Mouse (Mus musculus): ENCODE measurements around the gene Cct7.
"Not testable (repeated sequence)": the region's sequence is repeated elsewhere in the genome, so short reads cannot be mapped to it uniquely, and the experiment has no call there.

Cct7 gene

DNA sequence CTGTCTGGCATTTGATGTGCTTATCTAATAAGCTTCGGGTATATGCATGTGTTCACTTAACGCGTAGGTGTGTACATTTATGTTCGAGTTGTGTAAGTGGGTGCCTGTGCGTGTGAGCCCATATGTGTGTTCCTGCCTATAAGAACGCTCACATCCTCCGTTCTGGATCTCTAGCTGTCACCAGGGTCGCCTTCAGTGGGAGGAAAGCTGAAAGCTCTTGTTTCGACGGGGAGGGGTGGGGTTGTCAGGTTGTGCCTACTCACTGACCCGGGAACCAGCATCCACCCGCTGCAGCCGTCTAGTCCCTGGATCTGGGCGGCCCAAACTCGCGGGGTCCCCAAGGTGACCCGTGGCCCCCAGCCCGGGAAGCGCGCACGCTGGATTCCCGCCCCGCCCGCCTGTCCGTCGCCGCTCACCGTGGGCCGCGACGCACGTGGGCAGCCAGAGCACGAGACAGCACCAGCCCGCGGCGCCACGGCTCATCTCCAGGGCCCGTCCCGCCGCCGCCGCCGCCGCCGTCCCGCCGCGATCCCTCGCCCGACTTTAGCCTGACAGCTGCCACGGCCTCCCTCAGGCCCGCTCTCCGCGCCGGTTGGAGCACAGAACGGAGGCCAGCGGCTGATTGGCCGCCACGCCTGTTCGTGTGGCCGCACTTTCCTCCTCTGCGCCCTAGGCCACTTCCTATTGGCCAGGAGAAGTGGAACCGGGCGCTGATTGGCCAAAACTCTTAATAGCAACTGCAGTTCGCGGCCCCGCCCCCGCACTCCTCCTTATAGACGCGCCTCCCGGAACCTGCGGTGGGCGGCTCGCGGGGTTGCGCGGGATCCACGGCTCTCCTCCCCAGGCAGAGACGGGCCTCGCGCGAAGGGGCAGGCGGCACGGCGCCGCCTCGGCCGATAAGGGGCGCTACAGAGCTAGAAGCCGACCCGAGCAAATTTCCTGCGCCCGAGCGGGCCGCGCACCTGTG is at the start of gene Cct7:
Gene Cct7 (plus strand): TSS at position 818 of the 967 bp plus-strand sequence.
- DNase-seq (ENCODE audit: low read depth): peak; percentile 99

DNA sequence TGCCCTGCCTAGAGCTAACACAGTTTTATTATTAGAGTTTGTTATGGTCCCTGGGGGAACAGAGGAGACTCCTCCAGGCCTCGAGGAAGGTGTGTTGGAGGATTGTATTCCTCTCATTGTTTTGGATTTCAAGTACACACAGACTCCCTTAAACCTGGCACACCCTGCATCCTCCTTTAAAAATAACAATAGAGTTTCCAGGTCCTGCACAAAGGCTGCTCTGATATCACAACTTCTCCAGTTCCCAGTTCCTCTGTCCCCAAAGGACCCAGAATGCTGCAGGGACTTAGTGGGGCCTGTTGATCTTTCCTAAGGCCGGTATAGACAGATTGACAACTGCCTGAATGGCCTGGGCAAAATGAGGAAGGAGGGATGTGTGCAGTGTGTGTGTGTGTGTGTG is 48.7 kb upstream of the Cct7 start:
- DNase-seq (ENCODE audit: low read depth): peak; percentile 26

DNA sequence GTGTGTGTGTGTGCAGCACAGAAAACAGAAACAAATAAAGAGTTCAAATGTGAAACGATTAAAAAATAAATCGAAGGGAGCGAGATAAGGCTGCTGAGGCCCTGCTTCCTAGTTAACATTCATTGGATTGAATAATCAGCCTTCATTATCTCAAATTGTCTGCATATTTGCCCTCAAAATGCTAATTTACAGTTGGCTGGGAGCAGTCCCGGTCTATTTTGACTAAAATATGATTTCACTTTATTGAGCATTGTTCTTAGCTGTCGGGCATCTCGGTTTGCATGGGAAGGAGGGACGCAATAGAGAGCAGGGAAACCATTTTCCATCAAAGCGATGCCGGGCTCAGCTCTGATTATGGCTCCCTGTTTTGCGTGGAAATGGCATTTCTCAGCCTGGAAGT is 48.3 kb upstream of the Cct7 start:
- no peak for DNase-seq (ENCODE audit: low read depth)

DNA sequence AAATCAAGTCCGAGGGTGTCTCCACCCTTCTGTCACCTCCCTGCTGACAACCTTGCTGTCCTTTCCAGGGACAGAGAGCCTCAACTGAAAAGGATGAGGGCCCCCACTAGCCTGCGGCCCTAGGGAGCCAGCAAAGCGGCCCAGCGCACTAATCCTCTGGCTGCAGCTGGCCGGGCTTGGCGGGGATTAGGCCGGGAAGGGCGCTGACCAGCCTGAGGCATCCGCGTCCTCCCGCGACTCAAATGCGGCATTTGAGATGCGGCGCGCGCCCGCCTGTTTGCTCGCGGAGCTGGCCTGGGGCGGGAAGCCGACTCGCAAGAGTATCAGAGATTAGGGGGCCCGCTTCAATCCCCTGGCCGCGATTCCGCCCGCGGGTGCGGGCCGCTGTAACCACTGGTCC is 42.3 kb upstream of the Cct7 start:
- DNase-seq (ENCODE audit: low read depth): no peak

DNA sequence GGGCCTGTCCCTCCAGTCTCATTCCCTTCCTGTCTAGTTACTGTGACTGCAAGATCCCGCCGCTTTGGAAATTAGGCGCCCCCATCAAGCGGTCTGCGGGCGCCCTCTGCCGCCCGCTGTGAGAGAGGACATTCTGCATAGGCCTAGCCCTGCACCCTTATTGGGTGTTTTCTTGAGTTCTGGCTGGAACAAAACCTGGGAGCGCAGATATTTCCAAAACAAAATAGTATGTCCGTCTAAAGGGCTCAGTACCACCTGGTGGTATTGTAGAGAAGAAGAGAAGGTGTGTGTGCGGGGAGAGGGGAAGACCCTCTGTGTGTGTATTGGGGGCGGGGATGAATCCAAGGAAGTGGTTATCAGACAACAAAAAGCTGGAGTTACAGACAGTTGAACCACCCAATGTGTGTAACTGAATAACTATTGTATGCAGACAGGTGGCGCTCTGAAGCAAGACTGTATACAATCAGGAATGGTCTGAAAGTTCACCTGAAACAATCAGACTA is 40.5 kb upstream of the Cct7 start:
- DNase-seq (ENCODE audit: low read depth): peak; percentile 88

DNA sequence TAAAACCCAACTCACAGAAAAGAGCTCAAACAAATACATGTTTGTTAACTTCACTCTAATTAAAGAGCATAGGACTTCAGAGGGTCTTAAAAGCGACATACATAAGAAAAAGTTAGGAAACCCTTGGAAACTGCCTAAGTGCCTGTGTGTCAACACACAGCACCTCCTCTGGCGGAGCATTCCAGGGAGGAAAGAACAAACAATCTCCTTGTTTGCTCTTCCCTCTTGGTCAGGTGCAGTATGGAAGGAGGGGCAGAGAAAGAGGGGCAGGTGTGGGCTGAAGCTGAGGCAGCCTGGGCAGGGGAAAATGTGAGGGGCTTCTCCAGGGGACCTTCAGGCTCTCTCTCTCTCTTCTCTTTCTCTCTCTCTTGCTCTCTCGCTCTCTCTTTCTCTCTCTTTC is 35.5 kb upstream of the Cct7 start:
- DNase-seq (ENCODE audit: low read depth): no peak

DNA sequence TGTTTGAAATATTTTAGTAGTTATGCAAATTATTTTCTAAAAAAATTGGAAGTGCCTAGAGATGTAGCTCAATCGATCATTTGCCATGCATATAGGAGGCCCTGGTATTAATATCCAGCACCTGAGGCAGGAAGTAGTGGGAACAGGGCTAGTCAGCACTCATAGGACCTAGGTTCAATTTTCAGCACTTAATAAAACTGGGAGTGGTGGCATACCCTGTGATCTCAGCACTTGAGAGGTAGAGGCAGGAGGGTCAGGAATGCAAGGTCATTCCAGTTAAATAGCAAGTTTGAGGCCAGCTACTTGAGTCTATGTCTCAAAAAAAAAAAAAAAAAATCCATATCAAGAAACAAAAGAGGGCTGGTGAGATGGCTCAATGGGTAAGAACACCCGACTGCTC is 32.2 kb upstream of the Cct7 start:
- no peak for DNase-seq (ENCODE audit: low read depth)

DNA sequence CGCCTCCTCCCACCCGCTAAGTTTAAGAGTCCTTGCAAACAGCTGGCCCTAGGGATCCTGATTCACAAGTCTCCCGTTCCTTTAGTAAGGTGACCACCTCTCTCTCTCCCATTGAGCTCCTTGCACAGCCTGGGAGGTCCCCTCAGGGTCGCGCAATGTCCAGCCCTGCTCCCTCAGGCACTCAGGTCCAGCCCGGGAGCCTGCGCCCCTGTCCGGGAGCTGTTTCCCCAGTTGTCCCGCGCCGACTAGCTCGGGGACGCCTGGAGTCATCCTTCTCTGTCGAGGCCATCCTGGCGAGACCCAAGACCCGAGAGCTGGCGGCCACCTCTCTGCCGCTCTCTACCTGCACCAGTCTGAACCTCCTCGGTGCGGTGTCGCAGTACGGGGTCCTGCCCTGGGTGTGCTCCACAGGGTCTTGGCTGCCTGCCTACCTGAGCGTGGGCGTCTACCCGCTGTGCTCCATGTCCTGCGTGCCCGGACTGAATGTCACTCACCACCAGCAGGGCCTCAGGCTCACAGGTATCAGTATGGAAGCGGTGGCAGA is 27.4 kb upstream of the Cct7 start, which contains the start of gene Noto:
Gene Noto (plus strand): TSS at position 51 of the 544 bp plus-strand sequence.
- no peak for DNase-seq (ENCODE audit: low read depth)

DNA sequence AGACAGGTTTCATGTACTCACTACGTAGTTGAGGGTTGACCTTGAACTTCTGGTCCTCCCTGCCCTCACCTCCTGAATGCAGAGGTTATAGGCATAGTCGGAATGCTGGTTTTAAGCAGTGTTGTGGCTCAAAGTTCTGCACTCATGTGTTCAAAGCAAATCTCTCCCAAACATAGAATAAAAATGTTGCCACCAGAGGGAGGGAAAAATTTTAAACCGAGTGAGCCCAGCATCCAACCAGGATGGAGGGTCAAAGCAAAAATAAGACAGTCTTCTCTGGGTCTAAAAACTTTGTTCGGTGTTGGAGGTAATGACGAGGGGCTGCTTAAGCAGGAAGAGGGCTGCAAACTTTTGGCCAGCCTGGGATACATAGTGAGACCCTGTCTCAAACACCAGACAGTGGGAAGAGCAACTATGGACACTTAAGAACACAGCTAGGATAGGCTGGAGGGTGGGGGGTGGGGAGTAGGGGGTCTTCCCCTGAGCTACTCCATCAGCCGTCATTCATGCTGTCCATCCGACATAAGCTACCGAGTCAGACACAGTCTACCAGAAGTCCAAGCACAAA is 20.0 kb upstream of the Cct7 start:
- no peak for DNase-seq (ENCODE audit: low read depth)

DNA sequence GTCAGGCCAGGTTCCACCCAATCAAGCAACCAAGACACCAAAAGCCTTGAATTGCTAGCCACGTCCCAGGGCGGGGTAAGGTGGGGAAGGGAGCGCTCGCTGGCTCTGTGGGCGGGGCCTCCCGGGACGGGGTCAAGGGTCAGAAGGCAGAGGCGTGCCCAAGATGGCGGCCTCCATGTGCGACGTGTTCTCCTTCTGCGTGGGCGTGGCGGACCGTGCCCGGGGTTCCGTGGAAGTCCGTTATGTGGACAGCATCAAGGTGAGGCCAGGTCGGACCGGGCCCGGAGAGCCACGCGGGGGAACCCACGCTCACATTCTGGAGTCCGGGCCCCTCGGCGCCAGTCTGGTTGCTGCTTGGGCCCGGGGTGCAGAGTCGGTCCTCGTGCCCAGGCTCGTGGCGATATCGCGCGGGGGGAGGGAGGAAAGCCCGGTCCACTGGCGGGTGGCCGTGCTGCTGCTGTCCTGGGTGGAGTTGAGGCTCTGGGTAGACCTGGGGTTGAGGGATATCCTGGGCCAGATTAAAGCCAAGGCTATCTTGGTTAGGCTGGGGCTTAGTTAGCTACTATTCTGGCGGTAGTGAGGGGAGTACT is 19.4 kb upstream of the Cct7 start, which contains the start of gene Smyd5:
Gene Smyd5 (plus strand): TSS at position 148 of the 590 bp plus-strand sequence.
- DNase-seq (ENCODE audit: low read depth): peak; percentile 69

DNA sequence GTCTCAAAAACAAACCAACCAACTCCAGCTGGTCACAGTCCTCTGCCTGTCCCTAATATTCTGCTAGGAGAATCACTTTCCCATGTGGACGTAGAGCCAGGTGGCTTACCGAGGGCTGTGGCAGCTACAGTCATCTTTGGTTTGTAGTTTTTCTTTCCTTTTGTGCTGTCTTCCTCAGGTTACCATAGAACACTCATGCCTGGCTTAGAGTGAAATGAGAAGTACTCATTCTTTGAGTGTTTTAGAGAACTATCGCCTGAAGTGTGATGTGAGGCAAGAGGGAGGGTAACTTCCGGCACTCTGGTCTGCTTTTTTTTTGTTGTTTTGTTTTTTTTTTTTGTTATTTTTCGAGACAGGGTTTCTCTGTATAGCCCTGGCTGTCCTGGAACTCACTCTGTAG is 17.4 kb upstream of the Cct7 start:
- DNase-seq (ENCODE audit: low read depth): peak; percentile 11

DNA sequence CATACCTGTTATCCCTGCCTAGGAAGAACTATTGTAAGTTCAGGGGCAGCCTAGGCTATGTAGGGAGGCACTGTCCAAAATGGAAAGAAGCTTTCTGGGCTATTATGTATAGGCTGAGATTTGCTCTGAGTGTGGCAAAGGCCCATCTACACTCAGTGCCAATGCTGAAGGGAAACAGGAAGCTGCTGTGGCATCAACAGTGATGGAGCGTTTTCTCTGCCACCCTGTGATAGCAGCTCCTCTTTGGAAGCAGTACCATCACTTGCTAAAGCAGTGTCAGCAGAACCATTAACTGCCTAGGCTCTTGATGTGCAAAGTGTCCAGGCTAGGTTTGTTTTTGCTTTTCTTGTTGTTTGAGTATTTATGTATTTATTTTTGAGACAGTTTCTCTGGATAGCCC is 15.1 kb upstream of the Cct7 start:
- DNase-seq (ENCODE audit: low read depth): peak; percentile 53

DNA sequence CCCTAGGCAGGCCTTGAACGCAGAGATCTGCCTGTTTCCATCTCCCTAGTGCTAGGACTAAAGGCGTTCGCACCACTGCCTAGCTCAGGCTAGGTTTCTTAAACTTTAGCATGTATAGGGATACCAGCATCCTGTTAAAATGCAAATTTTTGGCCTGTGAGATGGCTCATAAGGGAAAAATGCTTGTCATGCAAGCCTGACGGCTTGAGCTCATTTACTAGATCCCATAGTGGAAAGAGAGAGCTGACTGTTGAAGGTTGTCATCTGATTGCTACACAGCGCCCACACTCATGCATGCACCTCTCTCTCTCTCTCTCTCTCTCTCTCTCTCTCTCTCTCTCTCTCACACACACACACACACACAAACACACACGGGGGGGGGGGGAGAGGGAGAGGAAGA is 14.7 kb upstream of the Cct7 start:
- DNase-seq (ENCODE audit: low read depth): no peak

DNA sequence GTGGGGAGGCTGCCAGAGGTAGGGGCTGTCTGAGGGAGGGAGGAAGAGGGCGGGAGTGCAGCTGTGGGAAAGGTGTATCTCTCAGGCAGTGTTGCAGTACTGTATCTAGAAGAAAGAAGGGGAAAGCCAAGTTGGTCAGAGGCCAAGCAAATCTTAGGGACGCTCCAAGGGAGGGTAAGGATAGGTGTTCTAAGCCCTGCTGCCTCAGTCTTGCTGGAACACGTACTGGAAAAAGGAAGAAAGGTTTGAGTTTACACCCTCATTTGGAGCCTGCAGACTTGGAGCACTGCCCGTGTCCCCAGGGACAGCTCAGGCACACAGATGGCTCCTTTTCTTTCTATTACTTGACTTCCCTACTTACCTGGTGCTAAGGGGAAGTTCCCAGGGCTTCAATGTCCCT is 10.2 kb upstream of the Cct7 start:
- no peak for DNase-seq (ENCODE audit: low read depth)

DNA sequence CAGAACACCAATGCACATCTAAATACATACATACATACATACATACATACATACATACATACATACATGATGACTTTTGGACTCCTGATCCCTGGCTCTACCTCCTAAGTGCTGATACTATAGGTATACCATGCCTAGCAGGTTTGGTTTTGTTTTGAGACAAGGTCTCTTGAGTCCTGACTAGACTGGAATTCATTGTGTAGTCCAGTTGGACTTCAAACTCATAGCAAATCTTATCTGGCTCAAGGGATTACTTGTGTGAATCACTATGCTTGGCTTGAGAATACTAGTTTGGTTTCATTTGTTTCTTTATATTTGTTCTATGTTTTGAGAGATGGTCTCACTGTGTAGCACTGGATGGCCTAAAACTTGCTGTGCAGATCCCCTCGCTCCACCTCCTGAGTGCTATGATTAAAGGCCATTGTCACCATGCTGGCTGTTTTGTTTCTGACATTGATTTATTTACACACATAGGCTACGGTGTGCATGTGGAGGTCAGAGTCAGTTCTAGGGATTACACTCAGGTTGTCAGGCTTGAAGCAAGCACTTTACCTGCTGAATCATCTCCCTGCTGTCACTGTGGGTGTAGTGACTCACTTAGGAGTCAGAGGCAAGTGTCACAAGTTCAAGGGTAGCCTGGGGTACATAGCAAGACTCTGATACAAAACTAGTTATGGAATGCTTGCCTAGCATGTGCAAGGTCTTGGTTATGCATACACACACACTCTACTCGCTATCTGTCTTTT is 7.7 kb upstream of the Cct7 start:
- DNase-seq (ENCODE audit: low read depth): peak; percentile 38

DNA sequence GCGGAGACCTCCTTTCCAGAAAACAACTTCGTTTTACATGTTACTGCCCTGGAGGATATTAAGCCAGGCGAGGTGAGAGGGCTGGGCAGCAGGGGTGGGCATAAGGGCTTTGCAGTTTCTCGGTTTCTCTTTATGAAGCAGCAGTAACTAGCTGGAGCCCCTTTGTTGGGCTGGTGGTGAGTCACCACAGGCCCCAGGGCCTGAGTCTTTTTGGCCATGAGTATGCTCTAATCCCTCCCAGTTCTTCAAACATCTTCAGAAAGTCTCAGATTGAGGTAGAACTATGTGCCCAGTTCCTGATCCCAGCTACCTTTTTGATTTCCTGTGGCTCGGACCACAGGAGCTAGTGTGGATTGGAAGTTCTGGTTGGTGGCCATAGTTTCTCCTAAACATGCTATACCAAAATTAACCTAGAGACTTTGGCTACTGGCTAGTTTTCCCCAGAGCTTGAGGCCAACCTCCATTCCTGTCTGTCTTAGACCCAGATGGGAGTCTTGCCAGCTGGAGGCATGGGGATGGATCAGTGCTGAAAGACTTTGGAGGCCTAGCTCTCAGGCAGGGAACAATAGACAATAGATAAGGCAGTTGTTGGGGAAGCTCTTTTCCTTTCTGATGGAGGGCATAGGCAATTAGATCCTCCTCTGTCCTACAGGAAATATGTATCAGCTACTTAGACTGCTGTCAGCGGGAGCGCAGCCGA is 6.9 kb upstream of the Cct7 start:
- no peak for DNase-seq (ENCODE audit: low read depth)

DNA sequence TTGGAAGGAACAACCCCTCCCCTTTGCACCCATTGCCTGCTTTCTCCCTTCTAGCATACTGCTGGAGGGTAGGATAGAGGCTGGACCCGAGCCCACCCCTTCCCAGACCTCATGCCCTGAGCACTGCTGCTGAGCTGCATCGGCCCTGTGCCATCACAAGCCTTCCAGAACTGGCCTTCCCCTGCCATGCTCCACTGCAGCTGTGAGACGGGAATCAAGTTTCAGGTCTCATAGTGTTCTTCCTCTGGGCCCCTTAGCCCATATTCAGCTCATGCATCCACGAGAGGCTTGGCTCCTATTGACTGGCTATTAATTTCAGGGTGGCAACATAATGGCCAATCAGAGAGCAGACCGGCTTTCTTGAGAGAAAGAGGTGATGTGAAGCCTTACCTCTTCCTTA is 6.0 kb upstream of the Cct7 start:
- no peak for DNase-seq (ENCODE audit: low read depth)

DNA sequence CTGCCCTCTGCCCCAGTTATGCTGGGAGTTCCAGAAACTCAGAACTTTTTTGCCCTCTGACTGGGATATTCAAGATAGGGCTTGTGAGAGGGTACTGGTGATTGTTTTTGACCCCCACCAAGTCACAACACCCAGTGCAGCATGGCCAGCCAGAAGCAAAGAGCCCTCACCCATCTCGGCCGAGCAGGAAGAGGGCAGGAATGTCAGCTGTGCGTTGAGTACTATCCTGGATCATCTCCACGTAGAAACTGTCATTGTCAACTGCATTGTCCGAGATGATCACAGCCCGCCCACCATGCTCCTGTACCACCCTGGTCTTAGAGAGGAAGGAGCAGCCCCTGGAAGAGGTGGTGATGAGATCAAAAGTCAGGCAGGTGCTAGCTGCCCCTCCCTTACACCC is 4.0 kb upstream of the Cct7 start:
- DNase-seq (ENCODE audit: low read depth): no peak

DNA sequence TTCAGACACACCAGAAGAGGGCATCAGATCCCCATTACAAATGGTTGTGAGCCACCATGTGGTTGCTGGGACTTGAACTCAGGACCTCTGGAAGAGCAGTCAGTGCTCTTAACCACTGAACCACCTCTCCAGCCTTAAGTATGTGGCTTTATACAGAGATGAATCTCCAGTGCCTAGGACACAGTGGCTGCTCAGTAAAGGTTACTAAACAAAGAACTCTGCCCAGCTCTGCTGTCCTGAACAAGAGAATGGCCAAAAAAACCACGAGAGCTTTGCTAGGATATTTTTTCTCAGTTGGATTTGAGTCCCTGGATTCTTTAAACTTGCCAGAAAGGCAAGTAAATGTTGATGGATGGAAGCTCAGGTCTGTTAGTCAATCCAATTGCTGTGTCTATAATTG is 1.2 kb upstream of the Cct7 start:
- DNase-seq (ENCODE audit: low read depth): not testable (repeated sequence)

DNA sequence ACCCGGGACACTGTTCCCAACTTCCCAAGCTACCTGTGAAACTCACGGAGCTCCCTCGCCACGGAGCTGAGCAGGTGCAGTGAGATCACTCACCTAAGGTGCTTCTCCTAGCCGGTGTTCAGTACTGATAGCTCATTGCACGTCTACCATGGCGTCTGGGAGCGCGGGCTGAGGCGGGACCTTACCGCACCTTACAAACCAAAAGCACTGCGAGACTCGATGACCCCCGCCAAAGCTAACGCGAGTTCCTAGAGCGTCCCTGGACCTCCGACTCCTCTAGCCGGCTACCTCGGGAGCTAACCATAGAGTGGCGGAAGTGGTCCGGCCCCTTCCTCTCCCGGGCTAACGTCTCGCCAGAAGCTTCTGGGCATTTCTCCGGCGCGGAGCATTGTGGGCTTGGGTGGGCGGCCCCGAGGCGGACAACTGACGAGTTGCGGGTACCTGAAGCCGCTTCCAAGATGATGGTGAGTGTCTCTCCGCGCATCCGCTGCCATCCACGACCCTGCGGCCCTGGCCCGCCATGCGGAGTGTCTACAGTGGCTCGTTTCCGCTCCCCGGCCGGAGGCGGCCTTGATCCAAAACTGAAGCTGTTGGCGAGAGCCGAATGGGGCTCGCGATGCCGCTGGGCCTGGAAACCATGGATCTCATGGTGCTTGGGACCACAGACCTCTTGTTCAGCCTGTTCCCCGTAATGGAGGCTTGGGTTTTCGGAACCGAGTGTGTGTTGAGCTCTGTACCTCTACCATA is 523 bp downstream of the Cct7 start, which contains the start of gene Pradc1:
Gene Pradc1 (minus strand): TSS at position 307 of the 747 bp plus-strand sequence.
- peak; percentile 99 for DNase-seq (ENCODE audit: low read depth)

DNA sequence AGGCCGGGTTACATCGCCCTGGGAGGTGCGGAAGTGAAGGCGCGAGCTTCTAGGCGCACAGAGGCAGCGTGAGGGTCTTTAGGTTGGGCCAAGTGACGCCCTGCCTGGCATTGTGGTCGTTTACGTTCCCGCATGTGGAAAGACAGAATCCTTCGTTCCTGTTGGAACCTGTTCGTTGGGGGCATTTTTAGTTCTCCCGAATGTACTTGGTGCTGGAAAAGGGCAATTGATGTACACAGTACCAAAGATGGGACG is 1.0 kb downstream of the Cct7 start:
- DNase-seq (ENCODE audit: low read depth): no peak

All from 416B (cell line).